Mouse (Mus musculus) forebrain, embryonic 15.5 days (tissue): Measurements from ENCODE around the gene Ank. TPM values are rescaled to one million over a fixed set of nuclear protein-coding genes. Genes with fewer than 3 reads are reported as not detected.

Source experiments
- ATAC-seq: fragments of 200-750 bp; cut with Nextera tagmentation; replicated peaks from 2 replicates; pipeline ENCODE4 v1.8.0; 2017; ENCODE audit warnings: mild to moderate bottlenecking, moderate TSS enrichment, moderate library complexity
- H3K27ac ChIP-seq: fragments of 300-500 bp; sonication (generic); replicated peaks from 2 replicates; pipeline ENCODE4 v1.5.1; 2015; ENCODE audit warnings: mild to moderate bottlenecking, inconsistent platforms
- H3K27me3 ChIP-seq: fragments of 300-500 bp; sonication (generic); 2 replicates; pipeline ENCODE4 v1.6.1; 2015; ENCODE audit warnings: inconsistent platforms
- H3K36me3 ChIP-seq: fragments of 300-500 bp; sonication (generic); 2 replicates; pipeline ENCODE4 v1.6.1; 2015; ENCODE audit warnings: mild to moderate bottlenecking, inconsistent platforms
- H3K4me1 ChIP-seq: fragments of 300-500 bp; sonication (generic); 2 replicates; pipeline ENCODE4 v1.6.1; 2015; ENCODE audit warnings: inconsistent platforms
- H3K4me2 ChIP-seq: fragments of 300-500 bp; sonication (generic); replicated peaks from 2 replicates; pipeline ENCODE4 v1.6.1; 2015; ENCODE audit warnings: mild to moderate bottlenecking, inconsistent platforms
- H3K4me3 ChIP-seq: fragments of 300-500 bp; sonication (generic); 2 replicates; pipeline ENCODE4 v1.5.1; 2015; ENCODE audit warnings: mild to moderate bottlenecking, inconsistent platforms
- H3K9ac ChIP-seq: fragments of 300-500 bp; sonication (generic); replicated peaks from 2 replicates; pipeline ENCODE4 v1.6.1; 2015; ENCODE audit warnings: mild to moderate bottlenecking, inconsistent platforms
- H3K9me3 ChIP-seq: fragments of 300-500 bp; sonication (generic); 2 replicates; pipeline ENCODE4 v1.6.1; 2016; ENCODE audit warnings: inconsistent platforms
- WGBS: fragments of 180-500 bp; shearing (Covaris S2); methylation state at CpG from one replicate; pipeline ENCODE4 v1.1.7; 2015; ENCODE audit warnings: mixed read lengths; 5-methylcytosine and 5-hydroxymethylcytosine counted together
- polyA plus RNA-seq: library from polyadenylated mRNA; unstranded; fragments of >200 nt; fragmentation: Nextera tagmentation; extraction: Ambion mirVana; gene quantifications from 2 replicates; pipeline ENCODE4 v1.2.1, GENCODE M21; 2015

Gene Ank
- polyA plus RNA-seq, 1 experiment from 2014 or later, result 16.7 TPM

DNA sequence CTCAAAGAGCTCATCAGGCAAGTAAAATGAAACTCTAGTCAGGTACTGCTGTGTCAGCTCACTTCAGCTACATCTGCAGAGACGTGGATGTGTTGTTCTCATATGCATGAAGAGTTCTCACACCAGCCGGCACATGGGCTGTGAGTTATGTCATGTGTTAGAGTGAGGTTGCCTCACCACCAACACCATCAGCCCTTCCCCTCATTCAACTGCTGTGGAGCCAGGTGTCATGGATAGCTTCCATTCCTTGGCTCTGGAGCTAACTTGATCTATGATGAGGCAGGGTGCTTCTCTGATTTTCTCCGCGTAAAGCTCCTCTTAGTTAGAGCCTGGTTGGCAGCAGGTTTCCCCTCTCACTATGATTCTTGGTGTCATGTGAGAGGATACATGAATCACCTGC lies 103.9 kb downstream of the Ank start:
- no peaks in the 10 kb centered on the region for H3K9me3 ChIP-seq

DNA sequence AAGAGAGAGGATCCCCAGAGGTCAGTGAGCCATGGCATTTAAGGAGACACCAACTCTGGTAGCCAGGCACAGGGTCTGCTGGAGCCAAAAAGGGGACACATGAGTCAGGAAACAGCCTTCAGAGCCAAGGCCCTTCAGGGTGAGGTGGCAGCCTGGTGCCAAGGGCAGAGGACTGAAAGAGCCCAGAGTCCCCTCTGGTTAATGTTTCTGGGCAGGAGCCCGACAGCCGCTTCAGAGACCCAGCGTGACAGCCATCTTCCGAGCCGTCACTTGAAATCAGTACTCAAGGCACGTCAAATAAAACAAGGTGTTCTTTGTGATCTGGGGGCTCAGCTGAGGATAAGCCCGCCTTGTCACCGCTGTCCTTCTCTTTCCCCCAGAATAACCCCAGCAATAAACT lies 104.7 kb downstream of the Ank start:
- H3K27me3 ChIP-seq, result no peaks in the 10 kb centered on the region
- 80% methylated on average over 8 of the region's 8 CpGs for WGBS
- peaks cover 15% of the 10 kb centered on the region; the same call in 1 of the 2 replicates for H3K36me3 ChIP-seq
- H3K27ac ChIP-seq, result no peak overlapping the region
- no peak overlapping the region for H3K4me2 ChIP-seq
- H3K9me3 ChIP-seq, result no peaks in the 10 kb centered on the region
- H3K4me1 ChIP-seq, result peaks cover 10% of the 10 kb centered on the region
- no peak for ATAC-seq
- H3K9ac ChIP-seq, result no peak overlapping the region
- H3K4me3 ChIP-seq, result no peak overlapping the region

More for the DNA sequence above, 103.9 kb downstream of the Ank start:
- no peak overlapping the region for H3K9ac ChIP-seq
- H3K4me2 ChIP-seq, result no peak overlapping the region
- no peak overlapping the region for H3K27ac ChIP-seq
- no peak for ATAC-seq
- no peaks in the 10 kb centered on the region for H3K27me3 ChIP-seq
- H3K4me3 ChIP-seq, result no peak overlapping the region
- peaks cover 17% of the 10 kb centered on the region; the same call in 1 of the 2 replicates for H3K36me3 ChIP-seq
- whole genome bisulfite sequencing, result 88% methylated on average over 4 of the region's 4 CpGs
- H3K4me1 ChIP-seq, result peaks cover 6% of the 10 kb centered on the region

DNA sequence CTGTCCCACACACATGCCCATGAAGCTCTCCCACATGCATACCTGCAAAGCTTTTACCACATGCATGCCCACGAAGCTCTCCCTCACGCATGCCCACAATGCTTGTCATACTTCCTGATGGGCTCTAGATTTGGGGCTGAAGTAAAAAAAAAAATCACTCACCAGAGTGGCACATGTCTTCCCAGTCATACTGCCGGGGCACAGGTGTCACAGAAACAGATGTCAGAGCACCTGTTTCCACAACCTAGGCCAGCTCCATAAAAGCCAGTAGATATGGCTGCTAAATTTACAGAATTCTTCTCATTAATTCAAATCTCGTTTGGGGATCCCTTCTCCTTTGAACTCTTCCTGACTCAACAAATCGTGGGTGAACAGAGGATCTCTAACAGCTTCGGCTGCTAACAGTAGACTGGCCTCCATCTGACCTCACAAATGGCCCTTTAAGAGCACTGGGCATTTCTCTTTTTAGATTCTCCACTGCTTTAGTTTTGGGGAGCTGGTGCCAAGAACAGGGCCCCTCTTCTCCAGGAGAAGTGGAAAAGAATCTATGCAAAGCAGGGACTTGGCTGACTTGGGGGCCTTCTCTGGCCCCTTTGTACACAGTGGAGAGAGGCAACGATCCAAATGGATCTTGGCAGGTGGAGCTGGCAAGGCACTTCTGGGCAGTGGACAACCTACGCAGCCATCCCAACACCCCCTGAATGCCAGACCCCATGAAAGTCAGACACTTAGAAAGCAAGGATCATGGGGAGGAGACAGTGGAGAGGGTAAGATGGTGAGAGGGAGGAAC lies 108.7 kb downstream of the Ank start:
- no peaks in the 10 kb centered on the region for H3K9me3 ChIP-seq
- peak; percentile 44; the same call in 1 of the 2 replicates for ATAC-seq
- H3K27me3 ChIP-seq, result no peaks in the 10 kb centered on the region
- 65% methylated on average over 8 of the region's 8 CpGs for WGBS
- H3K27ac ChIP-seq, result no peak overlapping the region
- H3K4me2 ChIP-seq, result no peak overlapping the region
- no peak overlapping the region for H3K9ac ChIP-seq
- H3K4me3 ChIP-seq, result no peak overlapping the region
- H3K36me3 ChIP-seq, result 0 out of 2 replicates have a peak, but pooled peaks cover 2% of the 10 kb centered on the region
- H3K4me1 ChIP-seq, result peaks cover 10% of the 10 kb centered on the region

DNA sequence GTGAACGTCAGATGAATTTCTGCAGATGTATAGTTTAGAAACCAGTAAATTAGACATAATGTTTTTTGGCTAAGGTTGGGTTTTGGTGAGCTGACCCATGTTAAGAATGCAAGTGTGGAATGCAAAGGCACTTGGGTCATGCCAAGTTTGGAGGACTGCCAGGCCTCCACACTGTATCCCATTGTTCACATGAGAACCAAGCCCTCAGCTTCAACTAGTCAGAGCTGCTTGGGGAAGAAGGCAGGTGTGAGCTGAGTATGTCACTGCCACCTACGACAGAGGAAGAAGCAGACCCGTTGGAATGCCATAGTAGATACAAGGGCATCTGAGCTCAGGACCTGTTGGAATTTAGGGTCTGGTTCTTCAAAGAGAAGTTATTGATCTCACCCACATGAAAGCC lies 109.5 kb downstream of the Ank start:
- Histone ChIP-seq H3K4me3 (no peak overlapping the region), H3K27me3 (no peaks in the 10 kb centered on the region), H3K36me3 (0 out of 2 replicates have a peak, but pooled peaks cover 2% of the 10 kb centered on the region), H3K9me3 (no peaks in the 10 kb centered on the region), H3K4me2 (no peak overlapping the region), H3K27ac (no peak overlapping the region), H3K9ac (no peak overlapping the region), H3K4me1 (peaks cover 10% of the 10 kb centered on the region)
- 60% methylated on average over 3 of the region's 3 CpGs for WGBS
- peak; percentile 51; the same call in 1 of the 2 replicates for ATAC-seq

DNA sequence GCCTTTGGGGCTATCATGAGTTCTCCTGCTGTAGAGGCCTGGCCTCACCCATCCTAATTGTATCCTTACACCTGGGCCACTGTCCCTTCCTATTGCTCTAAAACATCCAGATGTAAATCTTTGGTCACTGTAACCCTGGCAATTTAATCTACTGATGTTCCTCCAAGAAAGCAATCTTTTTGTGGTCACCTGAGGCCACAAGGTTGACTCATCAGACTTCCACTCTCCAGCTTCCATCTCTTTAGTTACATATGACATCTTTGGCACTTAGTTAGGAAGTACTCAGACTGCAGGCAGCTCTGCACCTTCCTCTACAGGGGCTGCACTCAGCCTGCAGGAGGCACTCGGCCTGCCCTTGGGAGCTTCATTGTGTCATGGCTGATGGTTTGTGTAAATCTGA lies 110.4 kb downstream of the Ank start:
- H3K27ac ChIP-seq, result no peak overlapping the region
- H3K27me3 ChIP-seq, result no peaks in the 10 kb centered on the region
- H3K4me1 ChIP-seq, result peaks cover 18% of the 10 kb centered on the region
- H3K36me3 ChIP-seq, result 0 out of 2 replicates have a peak, but pooled peaks cover 2% of the 10 kb centered on the region
- H3K4me3 ChIP-seq, result no peak overlapping the region
- H3K9me3 ChIP-seq, result no peaks in the 10 kb centered on the region
- 91% methylated on average over 1 of the region's 1 CpGs for WGBS
- H3K9ac ChIP-seq, result no peak overlapping the region
- H3K4me2 ChIP-seq, result no peak overlapping the region
- no peak for ATAC-seq

DNA sequence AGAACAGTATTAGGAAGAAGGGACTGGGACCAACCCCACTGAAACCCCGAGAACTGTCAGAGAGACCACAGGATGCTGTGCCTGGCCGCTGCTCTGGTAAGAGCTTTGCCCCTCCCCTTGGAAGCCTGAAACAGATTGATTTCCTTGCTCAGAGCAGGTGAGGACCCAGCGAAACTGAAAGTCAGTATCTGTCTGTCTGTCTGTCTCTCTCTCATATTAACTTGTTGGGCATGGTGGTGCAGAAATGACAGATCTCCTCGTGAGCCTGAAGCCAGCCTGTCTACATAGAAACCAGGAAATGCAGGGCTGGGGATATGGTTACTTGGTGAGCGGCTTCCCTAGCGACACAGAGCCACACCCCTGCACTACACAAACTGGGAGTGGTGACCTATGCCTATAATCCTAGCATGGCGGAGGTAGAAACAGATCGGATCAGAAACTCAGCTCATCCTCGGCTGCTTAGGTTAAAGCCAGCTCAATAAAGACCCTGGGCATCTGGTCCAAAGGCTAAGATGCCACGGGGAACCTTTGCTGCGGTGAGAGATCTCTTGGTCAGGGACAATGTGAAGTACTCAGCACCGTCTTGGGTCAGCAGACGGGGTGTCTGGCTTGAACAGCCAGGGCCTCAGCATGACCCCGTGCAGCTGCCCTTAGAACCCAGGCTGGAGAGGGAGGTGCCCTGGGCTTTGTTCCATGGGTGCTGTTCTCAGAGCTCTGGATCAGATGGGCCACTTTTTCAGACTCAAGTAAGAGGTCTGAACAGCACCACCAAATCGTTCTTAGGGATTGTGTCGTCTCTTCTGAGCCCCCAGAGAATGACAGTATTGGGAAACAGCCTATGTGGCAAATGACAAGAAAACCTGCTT lies 111.7 kb downstream of the Ank start:
- no peak overlapping the region for H3K9ac ChIP-seq
- no peak for ATAC-seq
- peaks cover 19% of the 10 kb centered on the region for H3K4me1 ChIP-seq
- WGBS, result 81% methylated on average over 16 of the region's 16 CpGs
- peaks cover 7% of the 10 kb centered on the region; the same call in 1 of the 2 replicates for H3K36me3 ChIP-seq
- no peak overlapping the region for H3K4me3 ChIP-seq
- no peak overlapping the region for H3K4me2 ChIP-seq
- H3K27me3 ChIP-seq, result no peaks in the 10 kb centered on the region
- no peak overlapping the region for H3K27ac ChIP-seq
- no peaks in the 10 kb centered on the region for H3K9me3 ChIP-seq

DNA sequence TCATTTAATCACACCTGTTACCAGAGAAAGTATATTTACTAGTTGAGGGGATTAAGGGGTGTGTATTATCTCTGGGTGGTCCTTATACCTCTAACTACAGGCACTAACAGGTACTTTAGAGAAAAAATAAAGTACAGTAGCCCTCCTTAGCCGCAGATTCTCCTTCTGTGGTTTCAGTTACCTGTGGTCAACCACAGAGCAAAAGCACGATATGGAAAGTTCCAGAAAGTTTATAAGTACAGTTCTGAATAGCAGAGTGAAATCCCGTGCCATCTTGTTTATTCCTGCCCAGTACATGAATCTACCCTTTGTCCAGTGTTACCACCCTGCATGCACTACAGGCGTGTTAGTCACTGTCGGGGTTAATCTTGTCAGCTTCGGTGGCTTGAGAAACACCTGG lies 112.4 kb downstream of the Ank start:
- H3K36me3 ChIP-seq, result peaks cover 7% of the 10 kb centered on the region; the same call in 1 of the 2 replicates
- peaks cover 19% of the 10 kb centered on the region for H3K4me1 ChIP-seq
- H3K27me3 ChIP-seq, result no peaks in the 10 kb centered on the region
- H3K9ac ChIP-seq, result no peak overlapping the region
- ATAC-seq, result no peak
- no peaks in the 10 kb centered on the region for H3K9me3 ChIP-seq
- WGBS, result 94% methylated on average over 6 of the region's 6 CpGs
- no peak overlapping the region for H3K4me2 ChIP-seq
- H3K27ac ChIP-seq, result no peak overlapping the region
- no peak overlapping the region for H3K4me3 ChIP-seq

DNA sequence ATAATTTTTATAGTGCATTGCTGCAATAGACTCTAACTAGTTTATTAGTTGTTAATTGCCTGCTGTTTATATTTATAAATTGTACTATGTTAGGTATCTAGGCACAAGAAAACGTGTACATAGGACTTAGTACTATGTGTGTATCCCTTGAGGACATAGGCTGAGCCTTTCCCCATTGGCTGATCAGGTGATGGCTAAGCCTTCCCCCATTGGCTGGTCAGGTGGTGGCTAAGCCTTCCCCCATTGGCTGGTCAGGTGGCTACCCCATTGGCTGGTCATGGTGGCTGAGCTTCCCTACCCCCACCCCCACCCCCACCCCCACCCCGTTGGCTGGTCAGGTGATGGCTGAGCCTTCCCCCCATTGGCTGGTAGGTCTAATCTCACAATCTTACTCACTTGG lies 113.4 kb downstream of the Ank start:
- H3K27ac ChIP-seq, result no peak overlapping the region
- H3K9me3 ChIP-seq, result no peaks in the 10 kb centered on the region
- no peaks in the 10 kb centered on the region for H3K27me3 ChIP-seq
- no peak for ATAC-seq
- H3K36me3 ChIP-seq, result peaks cover 7% of the 10 kb centered on the region; the same call in 1 of the 2 replicates
- peaks cover 18% of the 10 kb centered on the region for H3K4me1 ChIP-seq
- 92% methylated on average over 2 of the region's 2 CpGs for WGBS
- H3K4me3 ChIP-seq, result no peak overlapping the region
- no peak overlapping the region for H3K9ac ChIP-seq
- no peak overlapping the region for H3K4me2 ChIP-seq

DNA sequence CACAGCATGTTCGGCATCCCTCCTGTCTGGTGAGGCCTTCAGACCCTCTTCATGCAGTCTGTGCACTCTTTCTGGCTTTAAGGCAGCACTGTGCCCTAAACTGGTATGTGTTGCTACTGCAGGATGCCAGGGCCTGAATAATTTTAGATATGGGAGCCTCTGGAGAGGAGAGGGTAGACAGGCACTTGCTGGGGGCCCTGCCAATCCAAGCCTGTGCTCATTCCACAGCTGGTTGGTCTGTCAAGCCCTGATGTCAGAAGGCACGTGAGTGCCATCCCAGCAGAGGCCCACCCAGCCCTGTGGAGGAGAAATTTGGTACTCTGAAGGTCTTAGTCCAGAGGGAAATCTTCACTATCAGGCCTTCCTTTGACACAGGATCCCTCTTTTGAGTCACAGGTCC lies 114.3 kb downstream of the Ank start:
- Histone ChIP-seq H3K4me3 (no peak overlapping the region), H3K27me3 (no peaks in the 10 kb centered on the region), H3K27ac (no peak overlapping the region), H3K36me3 (peaks cover 7% of the 10 kb centered on the region; the same call in 1 of the 2 replicates), H3K4me2 (no peak overlapping the region), H3K9me3 (no peaks in the 10 kb centered on the region), H3K4me1 (peaks cover 9% of the 10 kb centered on the region), H3K9ac (no peak overlapping the region)
- 71% methylated on average over 2 of the region's 2 CpGs for WGBS
- no peak for ATAC-seq

DNA sequence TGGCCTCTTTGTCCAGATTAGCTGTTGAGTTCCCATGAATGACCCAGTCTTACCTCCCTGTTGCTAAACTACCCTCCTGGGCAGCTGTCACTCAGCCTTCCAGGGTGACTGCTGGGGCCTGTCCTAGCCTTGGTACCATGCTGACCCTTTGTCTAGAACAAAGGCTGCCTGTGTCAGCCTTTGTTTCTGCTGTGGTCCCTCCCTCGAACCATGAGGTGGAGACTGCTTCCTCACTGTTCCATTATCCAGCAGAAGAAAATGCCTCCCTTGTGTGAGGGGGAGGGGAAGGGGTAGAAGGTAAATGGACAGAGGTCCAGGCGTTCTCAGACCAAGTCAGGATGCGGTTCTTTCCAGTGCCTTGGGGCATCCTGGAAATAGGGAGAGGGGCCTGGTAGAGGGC lies 115.2 kb downstream of the Ank start:
- Histone ChIP-seq H3K9me3 (no peaks in the 10 kb centered on the region), H3K4me1 (peaks cover 9% of the 10 kb centered on the region; the same call in 1 of the 2 replicates), H3K27me3 (no peaks in the 10 kb centered on the region), H3K27ac (no peak overlapping the region), H3K36me3 (peaks cover 7% of the 10 kb centered on the region; the same call in 1 of the 2 replicates), H3K4me3 (no peak overlapping the region), H3K9ac (no peak overlapping the region), H3K4me2 (no peak overlapping the region)
- 12% methylated on average over 3 of the region's 3 CpGs for WGBS
- ATAC-seq, result peak; percentile 44; the same call in 1 of the 2 replicates

DNA sequence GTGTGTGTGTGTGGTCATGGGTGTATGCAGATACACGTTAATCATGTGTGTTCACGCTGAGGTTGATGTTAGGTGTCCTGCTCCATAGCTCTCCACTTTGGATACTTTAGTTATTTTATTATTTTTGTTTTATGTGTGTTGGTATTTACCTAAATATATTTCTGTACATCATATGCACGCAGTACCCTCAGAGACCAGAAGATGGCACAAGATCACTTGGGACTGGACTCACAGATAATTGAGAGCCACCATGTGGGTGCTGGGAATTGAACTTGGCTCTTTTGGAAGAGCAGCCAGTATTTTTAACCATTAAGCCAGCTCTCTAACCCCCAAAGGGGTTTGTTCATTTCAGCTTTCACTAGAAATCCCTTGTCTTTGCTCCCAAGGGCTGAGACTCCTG lies 116.0 kb downstream of the Ank start:
- 80% methylated on average over 3 of the region's 3 CpGs for WGBS
- Histone ChIP-seq H3K9ac (no peak overlapping the region), H3K27me3 (no peaks in the 10 kb centered on the region), H3K36me3 (peaks cover 7% of the 10 kb centered on the region; the same call in 1 of the 2 replicates), H3K27ac (no peak overlapping the region), H3K4me2 (no peak overlapping the region), H3K4me3 (no peak overlapping the region), H3K9me3 (no peaks in the 10 kb centered on the region), H3K4me1 (peaks cover 9% of the 10 kb centered on the region; the same call in 1 of the 2 replicates)
- ATAC-seq, result no peak

DNA sequence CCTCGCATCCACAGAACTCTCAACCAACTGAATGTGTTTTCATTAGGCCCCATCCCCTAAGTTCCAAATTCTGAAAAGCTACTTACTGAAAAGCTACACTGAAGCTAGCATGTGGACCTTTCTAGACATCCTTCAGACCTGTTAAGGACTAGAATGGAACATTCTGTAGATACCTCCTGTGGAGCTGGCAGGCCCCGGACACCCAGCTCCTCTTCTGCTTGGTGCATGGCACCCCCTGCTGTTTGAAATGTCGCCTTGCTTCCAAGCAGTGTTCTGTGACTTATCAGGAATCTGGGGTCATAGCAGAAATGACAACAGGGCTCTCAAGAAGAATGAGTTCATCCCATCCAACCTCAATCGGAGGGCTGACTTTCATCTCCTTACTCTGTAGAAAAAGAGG lies 116.6 kb downstream of the Ank start:
- WGBS, result 85% methylated on average over 4 of the region's 4 CpGs
- H3K9ac ChIP-seq, result no peak overlapping the region
- H3K9me3 ChIP-seq, result no peaks in the 10 kb centered on the region
- H3K27me3 ChIP-seq, result no peaks in the 10 kb centered on the region
- 0 out of 2 replicates have a peak, but pooled peaks have one; percentile 39 for ATAC-seq
- no peak overlapping the region for H3K4me3 ChIP-seq
- no peak overlapping the region for H3K27ac ChIP-seq
- H3K4me2 ChIP-seq, result no peak overlapping the region
- H3K4me1 ChIP-seq, result peaks cover 10% of the 10 kb centered on the region
- peaks cover 7% of the 10 kb centered on the region; the same call in 1 of the 2 replicates for H3K36me3 ChIP-seq
